Mouse (Mus musculus): ENCODE data around the gene Shh.

Shh gene

GRCm38 (mm10) chr5:28466760-28467306, at the start of gene Shh:
Gene Shh (minus strand): TSS chr5:28467256.
- DNase-seq, result no peak

- DNase-seq, result peak; percentile 89 to 95
These were observed 33.9 kb upstream of the Shh start for GRCm38 (mm10) chr5:28500792-28501439.

DNA sequence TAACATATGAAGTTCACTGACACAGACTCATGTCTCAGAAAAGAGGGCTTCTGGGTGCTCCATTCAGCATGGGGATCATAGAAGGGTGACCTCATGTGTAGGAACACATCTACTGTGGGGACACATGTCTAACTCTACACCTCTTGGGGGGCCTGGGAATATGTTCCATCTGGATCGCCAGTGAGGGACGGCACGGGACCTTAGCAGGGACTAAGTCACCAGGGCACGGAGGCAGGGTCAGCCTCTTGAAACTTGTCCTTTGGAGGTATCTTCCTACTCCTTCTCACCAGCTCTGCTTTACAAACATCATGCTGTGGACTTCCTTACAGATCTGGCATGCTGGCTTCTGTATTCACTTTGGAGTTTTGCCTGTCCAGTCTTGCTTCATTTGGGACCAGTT, 31.8 kb upstream of the Shh start:
- no peak for DNase-seq

- no peak for DNase-seq
These were observed 28.9 kb upstream of the Shh start for GRCm38 (mm10) chr5:28495712-28496650.

GRCm38 (mm10) chr5:28493550-28493949, 26.5 kb upstream of the Shh start:
- no peak for DNase-seq

DNA sequence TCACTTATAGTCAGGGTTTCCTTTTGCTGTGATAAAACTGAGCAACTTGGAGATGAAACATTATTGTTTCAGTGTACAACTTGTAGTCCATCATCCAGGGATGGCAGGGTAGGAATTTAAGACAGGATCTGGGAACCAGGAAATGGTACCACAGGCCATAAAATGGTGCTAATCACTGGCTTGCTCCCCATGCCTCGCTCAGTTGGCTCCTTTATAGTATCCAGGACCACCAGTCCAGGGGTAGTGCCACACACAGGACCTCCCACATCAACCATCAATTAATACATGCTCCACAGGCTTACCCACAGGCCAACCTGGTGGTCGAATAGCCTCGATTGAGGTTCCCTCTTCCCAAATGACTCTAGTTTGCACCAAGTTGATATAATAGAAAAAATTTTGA, 15.9 kb upstream of the Shh start:
- DNase-seq, result no peak

DNA sequence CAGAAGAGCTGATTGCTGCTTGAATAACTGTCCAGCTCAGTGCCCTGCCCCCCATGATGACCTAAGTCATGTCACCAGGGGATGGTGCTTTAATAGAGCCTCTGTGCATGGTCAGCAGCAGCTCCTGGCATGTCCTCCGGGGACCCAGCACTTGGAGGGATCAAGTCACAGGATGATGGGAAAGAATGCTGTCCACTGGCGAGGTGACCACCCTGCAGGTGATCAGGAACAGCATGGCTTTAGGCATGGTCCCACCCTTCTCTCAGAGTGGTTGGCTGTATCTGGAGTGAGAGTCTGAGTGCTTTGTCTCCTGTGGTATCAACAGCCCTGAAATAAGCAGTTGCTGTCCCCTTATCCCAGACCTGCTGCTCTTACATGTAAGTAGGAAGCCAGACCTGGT, 14.7 kb upstream of the Shh start:
- no peak for DNase-seq

- DNase-seq, result no peak
These were observed 9.6 kb upstream of the Shh start for GRCm38 (mm10) chr5:28476389-28477379.

DNA sequence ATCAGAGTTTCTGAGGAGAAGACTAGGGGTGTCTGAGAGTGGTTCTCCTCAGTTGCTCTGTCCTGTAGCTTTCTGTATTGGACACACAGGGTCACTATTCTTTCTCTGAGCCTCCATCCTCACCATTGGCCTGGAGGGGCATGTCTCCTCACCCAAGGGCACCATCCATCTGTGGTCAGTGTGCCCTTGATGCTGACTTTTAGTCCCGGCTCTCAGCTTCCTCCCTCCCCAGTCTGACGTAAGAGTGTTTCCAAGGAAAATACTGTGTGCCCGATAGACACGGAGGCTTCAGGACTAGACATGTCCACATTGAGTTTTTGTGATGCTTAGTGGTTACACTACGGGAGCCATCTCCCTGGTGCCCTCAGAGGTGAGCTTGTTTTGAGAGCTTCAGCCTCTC, 6.5 kb upstream of the Shh start:
- no peak for DNase-seq

- peak; percentile 68 to 82 for DNase-seq
These were observed 2.6 kb upstream of the Shh start for GRCm38 (mm10) chr5:28469525-28470202.

- DNase-seq, result no peak
These were observed 705 bp downstream of the Shh start for GRCm38 (mm10) chr5:28466351-28466750.

GRCm38 (mm10) chr5:28465526-28465925, 1.5 kb downstream of the Shh start:
- DNase-seq, result peak; percentile 43 to 49

DNA sequence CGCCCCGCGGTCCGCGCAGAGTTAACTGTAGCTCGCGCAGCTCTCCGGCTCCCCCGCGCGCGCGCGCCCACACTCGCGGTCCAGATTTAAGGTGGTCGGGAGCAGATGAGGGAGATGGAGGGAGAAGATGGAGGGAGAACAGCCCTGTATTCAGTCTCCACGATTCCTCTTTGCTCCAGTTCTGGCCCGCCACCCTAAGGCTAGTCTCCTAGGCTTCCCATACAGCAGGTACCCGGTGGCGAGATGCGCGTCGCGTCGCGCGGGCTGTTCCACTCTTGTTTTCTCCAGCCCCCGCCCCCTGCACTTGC, 2.0 kb downstream of the Shh start:
- peak in 1 of 2 experiments; percentile 29 for DNase-seq

- DNase-seq, result peak; percentile 27 to 34
These were observed 2.5 kb downstream of the Shh start for GRCm38 (mm10) chr5:28464361-28465098.

DNA sequence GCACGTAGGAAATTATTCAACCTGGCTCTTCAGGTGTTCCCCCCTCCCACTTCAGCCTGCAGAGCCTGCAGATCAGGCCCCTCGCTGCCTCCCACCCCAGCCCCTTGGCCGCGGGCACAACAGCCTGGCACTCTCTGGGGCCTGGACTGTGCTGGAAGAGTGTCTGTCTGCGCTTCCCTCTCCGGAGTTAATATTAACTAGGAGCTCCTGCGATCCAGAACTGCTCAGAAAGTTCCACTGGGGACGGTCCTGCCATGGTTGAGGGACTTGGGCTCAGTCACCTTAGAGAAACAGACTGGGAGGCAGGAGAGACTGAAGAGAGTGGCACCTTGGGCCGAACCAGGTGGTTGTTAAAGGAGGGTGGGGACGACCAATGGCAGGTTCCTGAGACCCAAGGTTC, 3.4 kb downstream of the Shh start:
- DNase-seq, result peak; percentile 76 to 84

DNA sequence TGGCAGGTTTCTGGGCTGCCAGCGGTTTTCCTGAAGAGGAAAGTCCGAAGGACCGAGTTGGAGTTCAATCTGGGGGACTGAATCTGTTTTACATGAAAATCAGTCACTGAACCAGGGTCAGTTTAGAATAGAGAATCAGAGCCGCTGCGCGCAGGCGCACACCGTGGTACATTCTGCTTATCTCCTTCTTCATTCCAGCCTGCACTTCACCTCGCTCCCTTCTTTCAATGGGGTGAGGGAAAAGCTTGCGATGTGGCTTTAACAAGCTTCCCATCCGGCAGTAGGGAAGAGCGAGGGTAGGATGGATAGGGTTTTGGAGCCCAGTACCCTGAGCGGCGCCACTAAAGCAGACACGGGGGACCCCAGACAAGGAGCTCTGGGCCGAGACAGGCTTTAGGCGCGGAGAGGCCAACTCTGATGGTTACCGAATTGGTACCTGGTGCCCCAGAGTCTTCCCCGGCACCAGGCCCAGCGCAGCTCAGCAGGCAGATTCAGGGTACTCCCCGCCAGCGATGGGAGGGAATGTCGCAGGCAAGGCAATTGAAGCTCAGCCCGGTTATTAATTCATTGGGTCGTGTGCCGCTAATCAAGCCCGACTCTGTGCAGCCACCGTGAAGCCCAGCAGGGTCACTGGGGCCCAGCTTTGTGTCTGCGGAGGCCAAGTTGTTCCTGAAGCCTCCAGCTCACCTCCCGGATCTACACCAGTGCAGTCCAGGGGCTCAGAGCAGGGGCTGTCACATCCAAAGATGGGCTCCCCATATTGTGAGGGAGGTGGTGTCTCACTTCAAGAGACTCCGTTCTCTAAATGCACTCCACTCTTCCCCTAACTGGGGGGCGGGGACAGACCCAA, 4.1 kb downstream of the Shh start:
- DNase-seq, result peak; percentile 22 to 23

DNA sequence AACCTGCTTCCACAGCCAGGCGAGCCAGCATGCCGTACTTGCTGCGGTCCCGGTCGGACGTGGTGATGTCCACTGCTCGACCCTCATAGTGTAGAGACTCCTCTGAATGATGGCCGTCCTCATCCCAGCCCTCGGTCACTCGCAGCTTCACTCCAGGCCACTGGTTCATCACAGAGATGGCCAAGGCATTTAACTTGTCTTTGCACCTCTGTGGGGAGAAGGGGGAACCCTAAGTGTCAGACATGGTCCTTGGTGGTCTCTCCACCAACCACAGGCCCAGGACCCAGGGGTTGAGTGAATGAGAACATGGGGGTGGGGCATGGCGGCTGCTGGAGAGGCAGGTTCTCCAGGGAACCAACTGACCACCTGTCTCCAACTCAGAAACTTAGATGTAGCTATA, 5.7 kb downstream of the Shh start:
- DNase-seq, result no peak

- no peak for DNase-seq
These were observed 6.3 kb downstream of the Shh start for GRCm38 (mm10) chr5:28460556-28461350.

DNA sequence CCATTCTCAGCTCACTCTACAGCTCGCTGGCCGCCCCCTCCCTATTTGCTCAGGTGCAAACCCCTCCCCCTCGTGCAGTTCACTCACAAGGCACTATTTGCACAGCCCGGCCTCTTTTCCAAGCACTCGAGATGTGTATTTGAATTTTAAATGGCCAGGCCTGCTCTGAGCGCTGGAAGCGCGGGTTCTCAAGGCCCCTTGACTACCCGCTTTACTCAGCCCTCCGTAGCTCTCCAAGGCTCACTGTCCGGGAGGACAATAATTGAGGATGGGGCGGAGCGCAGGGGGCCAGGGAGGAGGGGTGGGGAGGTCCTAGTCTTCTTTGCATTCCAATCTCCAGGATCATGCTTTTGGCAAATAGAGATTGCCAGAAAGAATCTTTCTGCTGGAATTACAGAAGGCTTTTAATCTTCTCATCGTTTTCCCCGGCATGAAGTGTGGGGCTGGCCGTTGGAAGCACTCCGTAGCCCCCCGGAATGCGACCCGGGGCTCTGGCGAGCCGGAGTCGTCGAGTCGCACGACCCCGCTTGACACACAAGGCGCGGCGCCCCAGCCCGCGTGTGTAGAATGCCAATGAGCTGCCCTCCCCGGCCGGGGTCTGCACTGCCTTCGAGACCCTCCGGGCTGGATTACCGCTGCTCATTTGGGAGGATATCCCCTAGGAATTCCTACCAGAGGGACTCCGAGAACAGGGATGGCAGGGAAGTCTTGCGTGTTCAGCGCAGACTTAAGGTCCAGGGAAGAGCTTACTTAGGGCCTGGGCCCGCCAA, 7.4 kb downstream of the Shh start:
- DNase-seq, result no peak

All from kidney, adult 8-10 months (tissue).